Mouse (Mus musculus) gastrocnemius, postnatal 4 days (tissue): ENCODE measurements around the gene Ndufb2. TPM values are rescaled to one million over a fixed set of nuclear protein-coding genes. Genes with fewer than 3 reads are reported as not detected.

Source experiments
- DNase-seq, 2 experiments: peaks; one replicate each; pipeline ENCODE4 v3.0.0; 2021 to 2022; ENCODE audit warnings: low spot score in 2 of 2, mixed read lengths in 2 of 2
- total RNA-seq, 2 experiments: library from RNA; stranded (reverse); gene quantifications; 2 replicates each; pipeline ENCODE4 v1.2.3; 2021

Gene Ndufb2
- total RNA-seq, 2 experiments from 2014 or later: 194 to 203 TPM

- no peak for DNase-seq
Observed at GRCm38 (mm10) chr6:39574951-39575350, 17.4 kb upstream of the Ndufb2 start.

DNA sequence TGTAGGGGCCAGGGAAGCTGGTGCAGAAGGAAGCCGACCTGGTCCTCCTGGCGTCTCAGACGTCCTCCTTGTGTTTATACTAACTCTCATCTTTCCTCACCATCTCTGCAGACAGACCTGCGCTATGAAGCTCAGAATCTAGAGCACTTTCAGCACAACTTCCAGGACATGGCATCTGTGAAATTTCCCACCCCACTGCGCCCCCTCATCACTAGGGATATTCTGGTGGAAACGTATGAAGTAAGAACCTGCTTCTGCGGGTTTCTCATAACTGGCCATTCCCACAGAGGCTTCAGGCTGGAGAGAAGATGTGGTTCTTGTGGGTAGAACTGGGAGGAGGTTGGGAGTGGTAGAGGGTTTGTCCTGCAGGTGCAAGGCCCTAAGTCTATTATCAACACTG, 12.8 kb upstream of the Ndufb2 start:
- no peak for DNase-seq

DNA sequence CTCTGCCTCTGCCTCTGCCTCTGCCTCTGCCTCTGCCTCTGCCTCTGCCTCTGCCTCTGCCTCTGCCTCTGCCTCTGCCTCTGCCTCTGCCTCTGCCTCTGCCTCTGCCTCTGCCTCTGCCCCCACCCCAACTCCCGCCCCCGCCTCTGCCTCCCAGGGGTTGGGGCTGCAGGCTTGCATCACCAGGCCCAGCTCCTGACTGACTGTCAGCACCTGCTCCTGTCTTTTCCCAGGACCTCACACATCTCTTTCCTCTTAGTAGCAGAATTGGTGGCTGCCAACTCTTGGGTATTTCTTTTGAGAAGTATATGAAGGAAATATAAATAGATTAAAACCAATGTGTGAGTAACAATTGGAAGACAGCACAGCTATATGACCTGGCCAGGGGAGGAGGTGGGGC, 11.8 kb upstream of the Ndufb2 start:
- DNase-seq: no peak

DNA sequence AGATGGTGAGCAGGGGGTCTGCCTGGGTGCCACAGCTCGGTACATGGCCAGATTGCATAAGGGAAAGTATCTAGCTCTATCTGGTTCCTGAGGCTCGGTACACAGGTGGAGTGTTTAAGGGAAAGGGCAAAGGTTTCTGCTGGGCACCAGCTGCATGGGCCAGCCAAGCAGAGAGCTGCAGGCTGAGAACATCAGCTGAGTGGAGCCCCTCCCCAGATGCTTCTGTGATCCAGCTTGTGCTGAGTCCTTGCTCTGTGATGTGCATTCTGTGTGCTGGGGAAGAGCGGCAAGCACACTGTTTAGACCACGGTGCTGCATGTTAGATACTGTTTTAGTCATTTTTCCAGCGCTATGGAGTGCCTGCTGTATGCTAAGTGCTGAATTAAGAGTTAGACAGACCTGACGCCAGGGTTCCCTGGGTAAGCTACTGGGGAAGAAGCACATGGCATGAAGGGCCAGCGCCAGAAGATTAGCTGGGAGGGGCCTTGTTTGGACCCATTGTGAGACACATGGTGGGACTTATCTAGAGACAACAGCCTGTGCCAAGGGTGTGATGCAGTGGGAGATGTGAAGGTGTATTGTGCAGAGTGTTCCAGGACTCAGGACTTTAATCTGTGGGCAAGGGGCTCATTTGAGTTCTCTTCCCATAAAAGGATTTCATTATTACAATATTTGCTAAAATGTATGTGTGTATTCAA, 11.1 kb upstream of the Ndufb2 start:
- DNase-seq: no peak

- no peak for DNase-seq
Observed at GRCm38 (mm10) chr6:39585517-39585916, 6.9 kb upstream of the Ndufb2 start, which contains the start of gene Gm42420. TSS of gene Gm42420 (plus strand) at chr6:39585753.

GRCm38 (mm10) chr6:39591481-39591880, 893 bp upstream of the Ndufb2 start:
- DNase-seq: no peak

DNA sequence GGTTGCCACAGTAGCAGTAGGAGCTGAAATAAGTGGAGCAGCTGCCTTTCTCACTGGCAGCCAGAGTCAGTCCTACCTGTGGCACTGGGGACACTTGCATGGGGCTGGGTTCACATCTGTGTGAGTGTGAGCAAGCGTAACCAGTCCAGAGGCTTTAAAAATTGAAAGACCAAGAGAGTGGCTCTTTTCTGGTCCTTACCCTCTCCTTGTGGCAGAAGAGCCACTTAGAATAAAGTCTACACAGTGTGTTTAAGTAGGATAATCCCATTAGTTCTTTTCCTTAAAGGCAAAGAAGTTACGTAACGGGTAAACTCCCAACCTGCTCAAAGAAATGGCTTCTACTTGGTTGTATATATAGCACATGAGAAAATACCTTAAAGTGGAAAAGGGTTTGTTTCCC, 8.5 kb downstream of the Ndufb2 start:
- DNase-seq: no peak

DNA sequence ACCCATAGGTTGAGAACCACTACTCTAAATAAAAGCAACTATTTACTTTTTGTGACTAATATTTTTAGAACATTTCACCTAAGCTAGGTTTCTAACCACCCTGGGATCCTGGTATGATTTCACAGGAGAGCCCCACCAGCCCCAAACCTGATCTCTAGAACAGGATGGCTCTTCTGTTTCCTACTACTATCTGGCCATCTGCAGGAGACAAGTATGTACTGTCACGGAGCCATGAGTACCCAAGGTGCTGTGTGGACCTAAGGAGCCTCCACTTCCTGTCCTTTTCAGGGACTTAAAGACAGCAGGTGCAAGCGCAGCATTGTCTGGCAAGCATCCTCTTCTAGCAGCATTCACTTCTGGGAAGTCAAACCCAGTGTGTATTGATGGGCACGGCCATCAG, 9.5 kb downstream of the Ndufb2 start:
- no peak for DNase-seq

- DNase-seq: no peak
Observed at GRCm38 (mm10) chr6:39604565-39604964, 12.2 kb downstream of the Ndufb2 start.

- DNase-seq: no peak
Observed at GRCm38 (mm10) chr6:39606056-39606455, 13.7 kb downstream of the Ndufb2 start.

GRCm38 (mm10) chr6:39606862-39607261, 14.5 kb downstream of the Ndufb2 start:
- no peak for DNase-seq

DNA sequence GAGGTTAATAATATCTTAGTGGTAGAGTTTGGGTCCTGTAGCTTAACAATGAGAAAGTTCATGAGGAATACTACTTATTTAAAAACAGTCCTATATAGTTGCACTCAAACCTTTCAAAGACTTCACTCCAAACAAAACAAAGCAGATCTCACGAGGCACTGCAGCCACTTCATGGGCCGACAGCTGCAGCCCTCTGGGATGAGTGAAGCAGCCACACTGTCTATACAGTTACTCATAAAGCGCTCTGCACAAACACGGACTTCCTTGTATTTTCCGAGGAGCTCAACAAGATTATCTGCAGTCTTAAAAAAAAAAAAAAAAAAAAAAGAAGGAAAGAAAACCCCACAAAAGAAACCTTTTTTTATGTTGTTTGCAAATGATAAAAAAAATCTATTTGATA, 15.0 kb downstream of the Ndufb2 start:
- no peak for DNase-seq

GRCm38 (mm10) chr6:39610207-39610606, 17.8 kb downstream of the Ndufb2 start:
- DNase-seq: no peak

DNA sequence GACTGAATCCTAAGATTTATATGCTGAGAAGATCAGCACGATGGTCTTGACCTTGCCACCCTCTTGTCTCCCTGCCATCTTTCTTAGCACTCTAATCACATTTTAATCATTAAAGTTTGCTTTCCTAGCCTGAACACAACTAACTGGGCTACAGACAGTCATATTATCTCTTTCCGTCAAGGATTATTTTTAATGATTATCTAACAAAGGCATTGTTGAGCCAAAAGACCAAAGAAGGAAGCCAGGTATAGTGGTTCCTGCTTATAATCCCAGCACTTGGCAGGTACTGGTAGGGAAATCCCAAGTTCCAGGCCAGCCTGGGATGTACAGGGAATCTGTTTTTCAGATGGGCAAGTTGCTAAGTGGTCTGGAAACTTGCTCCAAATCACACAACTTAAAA, 18.9 kb downstream of the Ndufb2 start:
- DNase-seq: no peak

Other genes with a start within 250 kb of the Ndufb2 start
- 10 to 100 TPM; 36.9 to 39.4 TPM for gene Slc37a3, start 214.9 kb upstream of the Ndufb2 start, total RNA-seq
- under 1 TPM in 1 of 2 experiments, not detected in 1; 0.22 TPM for gene Rab19, start 211.4 kb upstream of the Ndufb2 start, total RNA-seq
- 10 to 100 TPM; 20.9 to 26.1 TPM for gene Mkrn1, start 172.1 kb upstream of the Ndufb2 start, total RNA-seq
- 10 to 100 TPM; 32.5 to 34.9 TPM for gene Dennd2a, start 34.7 kb upstream of the Ndufb2 start, total RNA-seq
- 10 to 100 TPM; 15.9 to 18.3 TPM for gene Adck2, start 18.7 kb upstream of the Ndufb2 start, total RNA-seq
- not detected for gene Gm42420, start 6.8 kb upstream of the Ndufb2 start, total RNA-seq
- gene Braf, start 132.9 kb downstream of the Ndufb2 start, total RNA-seq: 10 to 100 TPM; 17.8 to 18.1 TPM
- gene Mrps33, start 218.4 kb downstream of the Ndufb2 start, total RNA-seq: 10 to 100 TPM; 53.4 to 56.0 TPM